Mouse (Mus musculus) liver, postnatal 0 days (tissue): Measurements from ENCODE around the gene Aamp. TPM values are rescaled to one million over a fixed set of nuclear protein-coding genes. Genes with fewer than 3 reads are reported as not detected.
A peak's percentile ranks its signal among the peaks of the same experiment; 100 is the strongest.

Source experiments
- ATAC-seq: fragments of 200-750 bp; cut with Nextera tagmentation; 2 replicates; pipeline ENCODE4 v1.8.0; 2017; ENCODE audit warnings: mild to moderate bottlenecking, moderate library complexity
- DNase-seq: peaks from one replicate; pipeline ENCODE4 v3.0.0-alpha.2; 2016
- H3K27ac ChIP-seq: fragments of 300-500 bp; sonication (generic); 2 replicates; pipeline ENCODE4 v1.5.1; 2014; ENCODE audit warnings: antibody characterized with exemption, moderate library complexity, mild to moderate bottlenecking, low read depth
- H3K27me3 ChIP-seq: fragments of 300-500 bp; sonication (generic); 2 replicates; pipeline ENCODE4 v1.6.1; 2014; ENCODE audit warnings: low read length, control low read depth, mixed read lengths; ENCODE audit not compliant: insufficient read depth
- H3K36me3 ChIP-seq: fragments of 300-500 bp; sonication (generic); replicated peaks from 2 replicates; pipeline ENCODE4 v1.6.1; 2014; ENCODE audit warnings: mild to moderate bottlenecking, control low read depth, low read length, moderate library complexity, mixed read lengths; ENCODE audit not compliant: insufficient read depth
- H3K4me1 ChIP-seq: fragments of 300-500 bp; sonication (generic); 2 replicates; pipeline ENCODE4 v1.6.1; 2014; ENCODE audit warnings: antibody characterized with exemption, mild to moderate bottlenecking, control low read depth; ENCODE audit not compliant: insufficient read depth
- H3K4me2 ChIP-seq: fragments of 300-500 bp; sonication (generic); 2 replicates; pipeline ENCODE4 v1.6.1; 2014; ENCODE audit warnings: low read depth, mild to moderate bottlenecking, low read length, moderate library complexity, mixed read lengths
- H3K4me3 ChIP-seq: fragments of 300-500 bp; sonication (generic); 2 replicates; pipeline ENCODE4 v1.5.1; 2014; ENCODE audit warnings: low read depth, low read length
- H3K9ac ChIP-seq: fragments of 300-500 bp; sonication (generic); replicated peaks from 2 replicates; pipeline ENCODE4 v1.6.1; 2014; ENCODE audit warnings: mild to moderate bottlenecking, moderate library complexity
- H3K9me3 ChIP-seq: fragments of 300-500 bp; sonication (generic); 2 replicates; pipeline ENCODE4 v1.6.1; 2016; ENCODE audit warnings: mild to moderate bottlenecking, control low read depth, low read length, mixed read lengths
- CTCF ChIP-seq: sonication (generic); IDR thresholded peaks from 2 replicates; pipeline ENCODE4 v1.5.1; 2016; ENCODE audit warnings: antibody characterized with exemption, low read depth
- EP300 ChIP-seq: IDR thresholded peaks from 2 replicates; pipeline ENCODE4 v1.6.1; 2016; ENCODE audit warnings: antibody characterized with exemption, low read depth, mild to moderate bottlenecking
- WGBS: fragments of 180-500 bp; shearing (Covaris S2); extraction: QIAGEN DNeasy Blood & Tissue Kit; methylation state at CpG from one replicate; pipeline ENCODE4 v1.1.7; 2014; ENCODE audit not compliant: insufficient replicate concordance; 5-methylcytosine and 5-hydroxymethylcytosine counted together
- polyA plus RNA-seq: library from polyadenylated mRNA; unstranded; fragments of >200 nt; fragmentation: Nextera tagmentation; extraction: Ambion mirVana; gene quantifications from 2 replicates; pipeline ENCODE4 v1.2.1, GENCODE M21; 2015

Aamp gene
- polyA plus RNA-seq, 1 experiment from 2014 or later: 109 TPM

- no peaks in the 10 kb centered on the region for H3K36me3 ChIP-seq
- no peak for TF ChIP-seq EP300
- no peak for TF ChIP-seq CTCF
- H3K27ac ChIP-seq: peak overlapping the region; percentile 65
- WGBS: 51% methylated on average over 2 of the region's 2 CpGs
- DNase-seq (no peak), ATAC-seq (peak; percentile 80)
- no peak overlapping the region for H3K9ac ChIP-seq
- peaks cover 6% of the 10 kb centered on the region; the same call in 1 of the 2 replicates for H3K4me1 ChIP-seq
- H3K9me3 ChIP-seq: no peaks in the 10 kb centered on the region
- H3K4me3 ChIP-seq: no peak overlapping the region
- no peaks in the 10 kb centered on the region for H3K27me3 ChIP-seq
- H3K4me2 ChIP-seq: no peak overlapping the region
Observed at GRCm38 (mm10) chr1:74229942-74230341, 54.6 kb downstream of the Aamp start.

Other genes with a start within 250 kb of the Aamp start
- 12.1 and 12.8 TPM in 2 replicates for gene Tns1, start 160.3 kb downstream of the Aamp start, polyA plus RNA-seq
- gene Rufy4, start 159.2 kb downstream of the Aamp start, polyA plus RNA-seq: 0.20 TPM in 1 of 2 replicates, not detected in the other
- gene Cxcr2, start 130.7 kb downstream of the Aamp start, polyA plus RNA-seq: 2.5 and 3.2 TPM in 2 replicates
- not detected in 2 replicates for gene Cxcr1, start 90.1 kb downstream of the Aamp start, polyA plus RNA-seq
- gene Arpc2, start 48.7 kb downstream of the Aamp start, polyA plus RNA-seq: 238 and 254 TPM in 2 replicates
- 0.20 and 0.22 TPM in 2 replicates for gene Gpbar1, start 6.2 kb downstream of the Aamp start, polyA plus RNA-seq
- 46.7 and 50.0 TPM in 2 replicates for gene Pnkd, start 192 bp upstream of the Aamp start, polyA plus RNA-seq
- 18.5 and 18.7 TPM in 2 replicates for gene Tmbim1, start 20.9 kb upstream of the Aamp start, polyA plus RNA-seq
- 0.11 TPM in 1 of 2 replicates, not detected in the other for gene Catip, start 77.4 kb upstream of the Aamp start, polyA plus RNA-seq
- 12.8 and 15.1 TPM in 2 replicates for gene Slc11a1, start 90.5 kb upstream of the Aamp start, polyA plus RNA-seq
- 40.0 and 40.4 TPM in 2 replicates for gene Ctdsp1, start 106.8 kb upstream of the Aamp start, polyA plus RNA-seq
- 0.13 and 0.19 TPM in 2 replicates for gene Vil1, start 124.6 kb upstream of the Aamp start, polyA plus RNA-seq
- 23.2 and 23.3 TPM in 2 replicates for gene Cnot9, start 221.3 kb upstream of the Aamp start, polyA plus RNA-seq